Mouse (Mus musculus): ENCODE data around the gene Polr3h. TPM values are rescaled to one million over a fixed set of nuclear protein-coding genes. Genes with fewer than 3 reads are reported as not detected.

The Polr3h gene
- polyA plus RNA-seq, 1 experiment: 12.4 TPM

GRCm38 (mm10) chr15:81847161-81847560 is 78.9 kb downstream of the Polr3h start:
- Histone ChIP-seq H3K27ac (ENCODE audit: control insufficient read depth, insufficient read depth, low read depth, low read length, poor library complexity) (no peak overlapping the region), H3K4me1 (ENCODE audit: control insufficient read depth, insufficient read depth, low read length) (no peaks in the 10 kb centered on the region), H3K4me3 (replicated peaks; ENCODE audit: control insufficient read depth, low read depth, low read length) (no peak overlapping the region)
- WGBS: 84% methylated on average over 4 of the region's 4 CpGs
- no peak for TF ChIP-seq POLR2A (IDR thresholded peaks at IDR 0.05; ENCODE audit: borderline replicate concordance, control insufficient read depth, low read depth, low read length)
- no peak for TF ChIP-seq CTCF (IDR thresholded peaks at IDR 0.05; ENCODE audit: control insufficient read depth, insufficient read depth, low read length)

GRCm38 (mm10) chr15:81846755-81847154 is 79.3 kb downstream of the Polr3h start:
- H3K4me1 ChIP-seq (ENCODE audit: control insufficient read depth, insufficient read depth, low read length): no peaks in the 10 kb centered on the region
- H3K27ac ChIP-seq (ENCODE audit: control insufficient read depth, insufficient read depth, low read depth, low read length, poor library complexity): no peak overlapping the region
- no peak overlapping the region for H3K4me3 ChIP-seq (replicated peaks; ENCODE audit: control insufficient read depth, low read depth, low read length)
- TF ChIP-seq CTCF (IDR thresholded peaks at IDR 0.05; ENCODE audit: control insufficient read depth, insufficient read depth, low read length) (no peak), POLR2A (IDR thresholded peaks at IDR 0.05; ENCODE audit: borderline replicate concordance, control insufficient read depth, low read depth, low read length) (no peak)
- 90% methylated on average over 9 of the region's 9 CpGs for WGBS

GRCm38 (mm10) chr15:81845724-81846123 is 80.3 kb downstream of the Polr3h start:
- H3K27ac ChIP-seq (ENCODE audit: control insufficient read depth, insufficient read depth, low read depth, low read length, poor library complexity): peak overlapping the region; percentile 4; the same call in 1 of the 2 replicates
- TF ChIP-seq CTCF (IDR thresholded peaks at IDR 0.05; ENCODE audit: control insufficient read depth, insufficient read depth, low read length): no peak
- TF ChIP-seq POLR2A (IDR thresholded peaks at IDR 0.05; ENCODE audit: borderline replicate concordance, control insufficient read depth, low read depth, low read length): no peak
- 43% methylated on average over 4 of the region's 4 CpGs for WGBS
- H3K4me3 ChIP-seq (replicated peaks; ENCODE audit: control insufficient read depth, low read depth, low read length): no peak overlapping the region
- H3K4me1 ChIP-seq (ENCODE audit: control insufficient read depth, insufficient read depth, low read length): no peaks in the 10 kb centered on the region

GRCm38 (mm10) chr15:81845033-81845625 is 80.9 kb downstream of the Polr3h start:
- 74% methylated on average over 5 of the region's 5 CpGs for WGBS
- TF ChIP-seq CTCF (IDR thresholded peaks at IDR 0.05; ENCODE audit: control insufficient read depth, insufficient read depth, low read length): no peak
- no peaks in the 10 kb centered on the region for H3K4me1 ChIP-seq (ENCODE audit: control insufficient read depth, insufficient read depth, low read length)
- no peak overlapping the region for H3K27ac ChIP-seq (ENCODE audit: control insufficient read depth, insufficient read depth, low read depth, low read length, poor library complexity)
- H3K4me3 ChIP-seq (replicated peaks; ENCODE audit: control insufficient read depth, low read depth, low read length): no peak overlapping the region

GRCm38 (mm10) chr15:81842275-81842674 is 83.8 kb downstream of the Polr3h start:
- TF ChIP-seq POLR2A (IDR thresholded peaks at IDR 0.05; ENCODE audit: borderline replicate concordance, control insufficient read depth, low read depth, low read length) (no peak), CTCF (IDR thresholded peaks at IDR 0.05; ENCODE audit: control insufficient read depth, insufficient read depth, low read length) (no peak)
- no peaks in the 10 kb centered on the region for H3K4me1 ChIP-seq (ENCODE audit: control insufficient read depth, insufficient read depth, low read length)
- 42% methylated on average over 7 of the region's 7 CpGs for WGBS
- H3K4me3 ChIP-seq (replicated peaks; ENCODE audit: control insufficient read depth, low read depth, low read length): no peak overlapping the region
- no peak overlapping the region for H3K27ac ChIP-seq (ENCODE audit: control insufficient read depth, insufficient read depth, low read depth, low read length, poor library complexity)

GRCm38 (mm10) chr15:81840306-81840705 is 85.7 kb downstream of the Polr3h start:
- Histone ChIP-seq H3K27ac (ENCODE audit: control insufficient read depth, insufficient read depth, low read depth, low read length, poor library complexity) (no peak overlapping the region), H3K4me3 (replicated peaks; ENCODE audit: control insufficient read depth, low read depth, low read length) (no peak overlapping the region), H3K4me1 (ENCODE audit: control insufficient read depth, insufficient read depth, low read length) (no peaks in the 10 kb centered on the region)
- no peak for TF ChIP-seq POLR2A (IDR thresholded peaks at IDR 0.05; ENCODE audit: borderline replicate concordance, control insufficient read depth, low read depth, low read length)
- TF ChIP-seq CTCF (IDR thresholded peaks at IDR 0.05; ENCODE audit: control insufficient read depth, insufficient read depth, low read length): no peak
- WGBS: 91% methylated on average over 7 of the region's 7 CpGs

GRCm38 (mm10) chr15:81839634-81840033 is 86.4 kb downstream of the Polr3h start:
- TF ChIP-seq CTCF (IDR thresholded peaks at IDR 0.05; ENCODE audit: control insufficient read depth, insufficient read depth, low read length) (no peak), POLR2A (IDR thresholded peaks at IDR 0.05; ENCODE audit: borderline replicate concordance, control insufficient read depth, low read depth, low read length) (no peak)

GRCm38 (mm10) chr15:81838554-81839235 is 87.3 kb downstream of the Polr3h start:
- H3K4me3 ChIP-seq (replicated peaks; ENCODE audit: control insufficient read depth, low read depth, low read length): no peak overlapping the region
- 26% methylated on average over 14 of the region's 14 CpGs for WGBS
- TF ChIP-seq POLR2A (IDR thresholded peaks at IDR 0.05; ENCODE audit: borderline replicate concordance, control insufficient read depth, low read depth, low read length) (no peak), CTCF (IDR thresholded peaks at IDR 0.05; ENCODE audit: control insufficient read depth, insufficient read depth, low read length) (no peak)
- no peak overlapping the region for H3K27ac ChIP-seq (ENCODE audit: control insufficient read depth, insufficient read depth, low read depth, low read length, poor library complexity)
- H3K4me1 ChIP-seq (ENCODE audit: control insufficient read depth, insufficient read depth, low read length): no peaks in the 10 kb centered on the region

More at GRCm38 (mm10) chr15:81839634-81840033, 86.4 kb downstream of the Polr3h start:
- Histone ChIP-seq H3K4me3 (replicated peaks; ENCODE audit: control insufficient read depth, low read depth, low read length) (no peak overlapping the region), H3K27ac (ENCODE audit: control insufficient read depth, insufficient read depth, low read depth, low read length, poor library complexity) (no peak overlapping the region), H3K4me1 (ENCODE audit: control insufficient read depth, insufficient read depth, low read length) (no peaks in the 10 kb centered on the region)
- WGBS: 57% methylated on average over 5 of the region's 5 CpGs

Other genes starting within 250 kb of the Polr3h start
- gene Chadl, start 229.0 kb downstream of the Polr3h start, polyA plus RNA-seq (2011; ENCODE audit: insufficient read depth, insufficient read length, low replicate concordance, missing spikeins): not detected in 2 replicates
- 10.8 and 16.1 TPM in 2 replicates for gene Zc3h7b, start 181.2 kb downstream of the Polr3h start, polyA plus RNA-seq (2011; ENCODE audit: insufficient read depth, insufficient read length, low replicate concordance, missing spikeins)
- gene Rangap1, start 180.7 kb downstream of the Polr3h start, polyA plus RNA-seq (2011; ENCODE audit: insufficient read depth, insufficient read length, low replicate concordance, missing spikeins): 66.5 and 91.3 TPM in 2 replicates
- 6.4 and 16.2 TPM in 2 replicates for gene Tef, start 123.8 kb downstream of the Polr3h start, polyA plus RNA-seq (2011; ENCODE audit: insufficient read depth, insufficient read length, low replicate concordance, missing spikeins)
- 6.6 and 9.2 TPM in 2 replicates for gene Tob2, start 67.4 kb downstream of the Polr3h start, polyA plus RNA-seq (2011; ENCODE audit: insufficient read depth, insufficient read length, low replicate concordance, missing spikeins)
- gene Phf5a, start 54.3 kb downstream of the Polr3h start, polyA plus RNA-seq (2011; ENCODE audit: insufficient read depth, insufficient read length, low replicate concordance, missing spikeins): 74.5 and 96.7 TPM in 2 replicates
- 41.0 and 71.1 TPM in 2 replicates for gene Aco2, start 53.9 kb downstream of the Polr3h start, polyA plus RNA-seq (2011; ENCODE audit: insufficient read depth, insufficient read length, low replicate concordance, missing spikeins)
- 0.80 TPM in 1 of 2 replicates, not detected in the other for gene Csdc2, start 10.5 kb upstream of the Polr3h start, polyA plus RNA-seq (2011; ENCODE audit: insufficient read depth, insufficient read length, low replicate concordance, missing spikeins)
- gene Pmm1, start 34.7 kb upstream of the Polr3h start, polyA plus RNA-seq (2011; ENCODE audit: insufficient read depth, insufficient read length, low replicate concordance, missing spikeins): 23.1 and 51.8 TPM in 2 replicates
- 3.0 TPM in 1 of 2 replicates, not detected in the other for gene 1700029P11Rik, start 54.3 kb upstream of the Polr3h start, polyA plus RNA-seq (2011; ENCODE audit: insufficient read depth, insufficient read length, low replicate concordance, missing spikeins)
- gene Xrcc6, start 61.6 kb upstream of the Polr3h start, polyA plus RNA-seq (2011; ENCODE audit: insufficient read depth, insufficient read length, low replicate concordance, missing spikeins): 60.8 and 96.2 TPM in 2 replicates
- gene Desi1, start 107.6 kb upstream of the Polr3h start, polyA plus RNA-seq (2011; ENCODE audit: insufficient read depth, insufficient read length, low replicate concordance, missing spikeins): 12.5 and 22.7 TPM in 2 replicates
- 119 and 144 TPM in 2 replicates for gene Snu13, start 121.4 kb upstream of the Polr3h start, polyA plus RNA-seq (2011; ENCODE audit: insufficient read depth, insufficient read length, low replicate concordance, missing spikeins)
- gene 4930407I10Rik, start 132.9 kb upstream of the Polr3h start, polyA plus RNA-seq (2011; ENCODE audit: insufficient read depth, insufficient read length, low replicate concordance, missing spikeins): not detected in 2 replicates
- not detected in 2 replicates for gene Mei1, start 143.8 kb upstream of the Polr3h start, polyA plus RNA-seq (2011; ENCODE audit: insufficient read depth, insufficient read length, low replicate concordance, missing spikeins)
- gene Ccdc134, start 201.7 kb upstream of the Polr3h start, polyA plus RNA-seq (2011; ENCODE audit: insufficient read depth, insufficient read length, low replicate concordance, missing spikeins): 23.8 and 28.2 TPM in 2 replicates
- gene Srebf2, start 220.9 kb upstream of the Polr3h start, polyA plus RNA-seq (2011; ENCODE audit: insufficient read depth, insufficient read length, low replicate concordance, missing spikeins): 19.3 and 46.3 TPM in 2 replicates